Mouse (Mus musculus) brain, embryonic 14.5 days (tissue): ENCODE measurements around the gene Stard13.

Experiments used
- CTCF ChIP-seq: fragments of 200-500 bp; IDR thresholded peaks from 2 replicates; pipeline ENCODE4 v1.5.1; 2012; ENCODE audit warnings: inconsistent platforms, mild to moderate bottlenecking, moderate library complexity, borderline replicate concordance; ENCODE audit not compliant: insufficient read depth, insufficient read length; ENCODE audit errors: extremely low read depth
- POLR2A ChIP-seq: fragments of 200-500 bp; IDR thresholded peaks from 2 replicates; pipeline ENCODE4 v1.6.1; 2012; ENCODE audit warnings: mild to moderate bottlenecking, inconsistent platforms, borderline replicate concordance; ENCODE audit not compliant: poor library complexity, insufficient read depth, insufficient read length, severe bottlenecking; ENCODE audit errors: extremely low read depth

- no peak for TF ChIP-seq CTCF
- TF ChIP-seq POLR2A = no peak
Measured at GRCm38 (mm10) chr5:151024483-151024882, 209.2 kb downstream of the Stard13 start.
